Mouse (Mus musculus): ENCODE measurements around the gene 4921539E11Rik.

The 4921539E11Rik gene

DNA sequence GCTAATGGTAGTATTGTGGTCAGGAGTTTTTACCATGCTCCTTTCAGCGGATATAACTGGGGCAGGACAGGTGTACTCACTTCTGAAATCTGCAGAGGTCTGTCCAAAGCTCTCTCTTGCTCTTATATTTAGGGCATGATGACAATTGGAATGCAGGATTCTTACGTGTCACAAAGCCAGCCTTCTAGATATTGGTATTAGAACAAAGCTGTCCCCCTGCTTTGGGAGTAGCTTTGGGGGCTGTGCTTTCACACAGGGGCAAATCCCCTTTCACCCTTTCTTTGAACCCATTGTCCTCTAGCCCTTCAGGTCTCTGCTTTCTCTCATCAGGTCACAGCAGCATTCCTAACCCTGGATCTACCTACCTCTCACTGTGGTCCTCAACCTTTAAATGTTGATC lies at the start of gene 4921539E11Rik:
Gene 4921539E11Rik, minus strand, starts transcription at position 101 of the 400 bp plus-strand sequence.
- DNase-seq, result no peak

DNA sequence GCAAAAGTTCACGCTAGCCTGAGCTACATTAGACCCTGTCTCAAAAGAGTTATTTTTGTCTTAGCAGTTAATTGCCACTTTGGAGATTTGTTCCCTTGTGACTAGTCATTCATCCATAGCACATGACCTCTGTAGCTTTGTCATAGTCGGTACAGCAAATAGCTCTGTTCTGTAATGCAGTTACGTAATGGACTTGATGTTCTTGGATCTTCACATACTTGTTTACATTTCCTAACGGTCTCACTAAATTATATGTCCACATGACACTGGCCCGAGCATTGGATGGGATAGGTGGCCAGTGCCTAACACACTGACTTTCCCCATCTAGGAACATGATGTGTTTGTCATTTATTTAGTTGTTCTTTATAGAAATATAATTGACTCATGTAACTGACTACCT lies 44.5 kb upstream of the 4921539E11Rik start:
- DNase-seq, result no peak

DNA sequence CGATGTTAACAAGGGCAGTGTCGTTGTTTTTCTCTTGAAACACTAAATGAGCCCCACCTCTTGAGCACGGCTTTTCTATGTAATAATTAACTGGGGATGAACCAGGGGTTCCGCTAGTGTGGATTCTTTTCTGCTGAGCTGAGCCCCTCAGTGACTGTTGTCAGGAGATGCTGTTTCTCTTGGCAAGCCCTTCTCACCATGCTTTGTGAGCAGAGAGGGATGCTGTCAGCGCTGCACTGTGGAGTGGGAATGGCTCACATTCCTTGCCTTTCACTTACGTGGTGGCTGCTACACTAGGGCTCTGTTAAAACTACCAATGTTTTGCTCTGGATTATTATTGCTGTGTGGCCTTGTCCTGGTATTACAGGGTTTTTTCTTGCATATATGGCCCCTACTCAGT lies 38.7 kb upstream of the 4921539E11Rik start:
- peak; percentile 22 for DNase-seq

DNA sequence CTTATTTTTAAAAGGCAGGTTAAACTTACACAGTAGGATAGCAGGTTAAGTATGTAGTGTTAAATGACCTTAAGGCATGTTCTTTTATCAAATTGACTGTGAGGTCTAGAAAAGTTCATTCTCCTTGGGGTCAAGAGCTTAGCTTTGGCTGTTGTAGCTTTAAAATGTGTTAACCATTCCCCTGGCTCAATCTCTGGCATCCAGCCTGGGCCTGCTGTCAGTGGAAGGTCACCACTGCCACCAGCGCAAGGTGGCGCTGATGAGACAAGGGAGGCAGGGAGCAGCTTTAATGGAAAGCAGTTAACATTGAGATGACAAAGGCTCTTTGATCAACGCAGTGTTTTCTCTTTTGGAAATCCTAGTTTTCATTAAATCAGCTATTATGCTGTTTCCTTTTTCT lies 36.3 kb upstream of the 4921539E11Rik start:
- peak; percentile 88 for DNase-seq

DNA sequence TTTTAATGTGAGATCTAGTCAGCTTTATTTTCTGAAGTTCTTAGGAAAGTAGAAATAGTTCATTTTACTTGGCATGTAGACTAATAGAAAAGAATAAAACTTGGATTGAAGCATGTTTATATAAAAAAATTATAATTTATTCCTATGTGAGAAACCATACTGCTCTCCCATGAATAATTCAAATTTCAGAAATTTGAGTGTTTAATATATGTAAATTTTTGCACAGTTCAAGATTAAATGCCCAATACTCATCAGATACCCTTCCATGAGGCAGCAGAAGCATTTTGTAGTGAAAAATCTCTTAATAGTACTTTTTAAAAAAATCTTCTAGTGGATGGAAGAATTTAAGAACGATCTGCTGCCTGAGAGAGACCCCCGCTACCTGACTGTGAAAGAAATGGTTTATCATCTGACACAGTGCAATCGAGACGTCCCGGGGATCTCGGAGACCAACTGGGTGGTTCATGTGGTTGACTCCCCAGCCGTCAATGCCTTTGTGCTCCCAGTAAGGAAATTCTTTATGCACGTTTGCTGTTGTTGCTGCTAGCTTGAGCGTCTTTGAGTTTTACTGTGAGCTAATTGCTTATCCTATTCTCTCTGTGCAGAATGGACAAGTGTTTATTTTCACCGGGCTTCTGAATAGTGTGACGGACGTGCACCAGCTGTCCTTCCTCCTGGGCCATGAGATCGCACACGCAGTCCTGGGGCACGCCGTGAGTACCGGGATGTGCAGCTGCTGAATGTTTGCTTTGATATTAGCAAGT lies 34.2 kb upstream of the 4921539E11Rik start:
- DNase-seq, result no peak

DNA sequence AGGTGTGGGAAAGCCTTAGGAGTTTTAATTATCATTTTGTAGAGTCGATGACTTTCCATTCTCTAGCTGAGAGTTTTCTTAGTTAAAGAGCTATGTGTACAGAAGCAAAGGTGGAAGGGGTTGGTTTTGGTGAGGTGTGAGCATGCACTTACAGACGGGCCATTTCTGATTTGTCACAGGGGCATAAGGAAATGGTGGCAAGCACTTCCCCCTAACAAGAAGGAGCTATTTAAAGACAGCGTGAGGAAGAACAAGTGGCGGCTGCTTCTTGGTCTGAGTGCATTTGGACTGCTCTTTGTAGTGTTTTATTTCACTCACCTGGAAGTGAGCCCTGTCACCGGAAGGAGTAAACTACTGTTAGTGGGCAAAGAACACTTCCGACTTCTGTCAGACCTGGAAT lies 30.8 kb upstream of the 4921539E11Rik start:
- DNase-seq, result no peak

DNA sequence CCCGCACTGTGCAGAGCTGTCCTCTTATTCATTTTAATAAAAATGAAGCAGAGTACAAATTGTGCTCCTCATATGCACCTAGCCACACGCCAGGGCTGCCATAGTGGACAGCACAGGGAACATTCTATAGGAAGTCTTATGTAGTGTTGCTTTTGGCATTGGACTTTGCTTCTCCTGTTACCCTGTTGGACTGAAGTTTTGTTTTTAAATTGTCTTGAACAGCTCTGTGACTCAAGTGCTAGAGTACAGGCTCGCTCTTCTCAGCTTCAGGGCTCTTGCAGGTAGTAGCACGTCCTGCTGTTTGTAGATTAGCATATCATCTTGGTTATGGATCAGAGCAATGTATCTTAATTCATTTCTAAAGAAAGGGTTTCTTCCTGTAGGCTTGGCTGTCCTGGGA lies 25.2 kb upstream of the 4921539E11Rik start:
- DNase-seq, result no peak

DNA sequence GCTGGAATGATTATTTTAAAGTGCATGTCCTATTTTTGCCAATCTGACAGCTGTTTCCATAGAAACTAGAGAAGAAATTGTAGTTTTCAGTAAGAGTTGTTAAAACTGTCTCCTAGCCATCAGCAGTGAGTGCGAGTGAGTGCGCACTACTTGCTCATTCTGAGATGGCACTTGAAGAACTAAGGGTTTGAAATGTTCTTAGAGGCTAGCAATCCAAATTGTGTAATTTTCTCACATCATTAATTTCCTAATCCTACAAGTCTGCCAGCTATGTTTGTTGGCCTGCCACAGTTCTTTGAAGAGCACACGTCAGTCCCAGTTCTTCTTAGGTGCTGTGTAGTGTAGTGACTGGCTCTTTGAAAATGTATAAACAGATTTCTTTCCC lies 23.9 kb upstream of the 4921539E11Rik start:
- no peak for DNase-seq

DNA sequence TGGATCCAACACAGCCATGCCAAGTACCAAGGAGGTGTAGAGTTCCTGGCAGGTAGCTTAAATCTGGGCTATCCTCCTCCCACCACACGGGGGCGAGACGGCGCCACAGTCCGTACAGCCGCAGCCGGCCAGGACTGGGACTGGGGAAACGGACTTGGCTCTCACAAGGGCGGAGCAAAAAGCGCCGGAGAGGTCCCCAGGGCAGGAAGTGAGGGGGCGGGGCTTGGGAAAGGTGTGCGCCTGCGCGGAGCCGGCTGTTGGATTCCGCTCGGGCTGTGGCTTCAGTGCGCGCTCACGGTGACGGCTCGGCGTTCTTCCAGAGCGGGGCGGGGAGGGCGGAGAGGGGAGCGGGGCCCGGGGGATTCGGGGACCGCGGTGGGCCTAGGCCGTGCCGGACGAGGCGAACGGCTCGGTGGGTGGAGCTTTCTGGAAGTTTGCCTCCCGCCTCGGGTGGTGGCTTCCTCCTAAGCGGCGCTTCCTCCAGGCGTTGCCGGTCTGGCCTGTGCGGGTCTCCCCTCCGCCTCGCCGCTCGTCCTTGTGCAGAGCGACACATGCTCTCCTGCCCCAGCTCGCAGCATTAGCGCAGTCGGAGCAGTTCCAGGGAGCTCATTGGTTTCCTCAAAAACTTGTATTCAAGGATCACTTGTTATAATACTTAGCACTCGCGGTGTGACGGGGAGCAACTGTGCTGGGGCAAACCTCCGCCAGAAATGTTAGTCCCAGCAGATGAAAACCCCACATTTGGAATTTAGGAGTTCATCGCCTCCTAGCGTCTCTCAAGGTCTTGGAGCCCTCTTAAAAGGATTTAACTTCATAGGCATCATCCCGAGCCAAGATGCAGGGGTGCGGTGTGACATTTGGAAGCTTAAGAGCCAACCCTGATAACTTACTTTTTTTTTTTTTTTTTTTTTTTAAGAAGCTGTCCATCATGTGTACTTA lies 23.2 kb upstream of the 4921539E11Rik start, which contains the start of gene Oma1:
Gene Oma1, plus strand, starts transcription at position 226 of the 939 bp plus-strand sequence.
- DNase-seq, result peak; percentile 99

DNA sequence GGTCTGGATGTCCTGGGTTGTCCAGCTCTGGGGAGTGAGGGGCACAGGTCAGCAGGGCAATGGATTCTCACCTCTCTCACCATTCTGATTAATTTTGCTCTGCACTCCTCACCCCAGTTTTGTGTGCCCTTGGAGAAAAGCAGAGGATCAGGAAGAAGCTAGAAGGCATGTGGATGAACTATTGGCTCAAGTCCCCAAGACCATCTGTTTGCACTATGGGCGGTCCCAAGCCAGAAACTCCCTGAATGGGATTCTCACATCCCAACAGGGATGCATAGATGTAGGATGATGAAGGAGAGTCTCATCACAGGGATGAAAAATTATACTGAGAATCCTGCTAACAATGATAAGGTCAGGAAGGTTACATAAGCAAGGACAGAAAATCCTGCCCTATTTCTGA lies 13.2 kb upstream of the 4921539E11Rik start:
- no peak for DNase-seq

DNA sequence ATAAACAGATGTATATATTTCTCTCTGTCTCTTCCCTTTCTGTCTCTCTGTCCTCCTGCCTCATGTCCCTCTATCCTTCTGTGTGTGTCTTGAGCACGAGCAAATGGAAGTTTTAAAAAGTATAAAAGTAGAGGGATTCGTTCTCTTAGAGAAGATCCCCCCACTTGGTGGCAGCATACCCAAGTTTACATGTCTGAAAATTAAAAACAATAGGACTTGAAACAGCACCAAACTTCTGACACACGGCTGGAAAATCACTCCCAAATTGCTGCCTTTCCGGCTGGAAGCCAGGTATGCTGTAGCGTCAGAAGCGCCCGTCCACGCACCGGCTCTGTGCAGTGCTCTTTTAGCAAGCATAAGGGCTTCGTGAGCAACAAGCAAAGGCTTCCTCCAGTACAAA lies 8.7 kb upstream of the 4921539E11Rik start:
- DNase-seq, result no peak

DNA sequence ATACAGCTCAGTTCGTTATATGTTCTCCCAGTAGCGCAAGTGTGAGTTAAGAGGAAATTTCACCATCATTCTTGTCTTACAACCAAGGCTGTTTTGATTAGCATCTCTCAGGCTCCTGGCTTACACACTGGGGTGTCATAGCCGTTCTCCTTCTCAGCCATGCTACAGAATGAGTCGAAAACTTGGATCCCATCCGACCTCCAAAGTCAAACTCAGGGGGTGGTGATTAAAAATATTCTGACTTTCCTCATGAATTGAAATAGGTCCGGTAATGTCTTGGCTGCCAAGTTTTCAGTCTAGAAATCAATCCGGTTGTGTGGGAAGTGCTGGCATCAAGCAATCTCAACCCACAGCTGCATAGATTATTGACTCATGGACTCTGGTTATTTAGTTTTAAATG lies 2.3 kb downstream of the 4921539E11Rik start:
- no peak for DNase-seq

DNA sequence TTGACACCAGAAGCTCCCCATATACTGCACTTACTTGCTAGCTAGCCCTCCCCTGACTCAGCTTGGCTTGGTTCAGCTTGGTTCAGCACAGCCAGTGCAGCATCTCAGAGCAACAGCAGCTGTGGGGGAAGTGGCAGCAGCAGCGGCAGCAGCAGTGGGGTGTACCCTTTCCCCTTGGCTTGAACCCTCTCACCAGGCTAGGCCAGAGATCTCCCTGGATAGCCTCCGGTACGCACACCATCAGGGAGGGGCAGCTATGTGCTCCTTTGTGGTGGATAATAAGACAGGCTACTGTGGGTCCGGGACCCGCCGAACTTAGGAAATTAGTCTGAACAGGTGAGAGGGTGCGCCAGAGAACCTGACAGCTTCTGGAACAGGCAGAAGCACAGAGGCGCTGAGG lies 17.6 kb downstream of the 4921539E11Rik start:
- no peak for DNase-seq

DNA sequence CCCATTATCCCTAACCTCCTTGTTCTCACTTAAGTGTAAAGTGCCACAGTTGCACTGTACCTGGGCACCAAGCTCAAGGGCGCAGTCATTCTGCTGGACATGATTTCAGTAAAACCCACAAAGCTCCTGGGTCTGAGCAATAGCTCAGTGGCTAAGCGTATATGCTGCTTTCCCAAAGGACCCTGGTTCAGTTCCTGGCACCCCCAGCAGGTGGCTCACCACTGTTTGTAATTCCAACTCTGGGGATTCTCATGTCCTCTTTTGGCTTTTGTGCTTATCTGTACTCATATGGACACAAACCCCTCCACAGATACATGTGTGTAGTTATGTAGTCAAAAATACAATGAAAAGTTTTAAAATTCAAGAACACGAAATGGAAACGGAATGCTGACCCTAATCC lies 21.3 kb downstream of the 4921539E11Rik start:
- DNase-seq, result no peak

DNA sequence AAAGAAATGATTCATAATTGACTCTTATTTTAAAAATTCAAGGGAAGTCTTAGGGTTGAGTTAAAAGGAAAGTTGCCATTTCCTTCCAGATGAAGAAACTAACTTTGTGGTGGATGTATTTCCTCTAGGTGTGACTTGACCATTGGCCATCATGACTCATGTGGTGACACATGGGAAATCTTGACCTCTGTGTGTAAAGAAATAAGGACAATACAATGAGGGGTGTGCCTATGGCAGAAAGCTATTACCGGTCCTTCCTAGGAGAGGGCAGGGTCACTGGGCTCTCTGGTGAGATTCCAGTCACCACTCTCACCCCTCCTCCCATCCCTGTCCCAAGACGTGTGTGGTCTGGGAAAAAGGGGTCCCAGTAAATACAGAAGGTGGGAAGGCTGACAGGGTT lies 25.5 kb downstream of the 4921539E11Rik start:
- DNase-seq, result no peak

DNA sequence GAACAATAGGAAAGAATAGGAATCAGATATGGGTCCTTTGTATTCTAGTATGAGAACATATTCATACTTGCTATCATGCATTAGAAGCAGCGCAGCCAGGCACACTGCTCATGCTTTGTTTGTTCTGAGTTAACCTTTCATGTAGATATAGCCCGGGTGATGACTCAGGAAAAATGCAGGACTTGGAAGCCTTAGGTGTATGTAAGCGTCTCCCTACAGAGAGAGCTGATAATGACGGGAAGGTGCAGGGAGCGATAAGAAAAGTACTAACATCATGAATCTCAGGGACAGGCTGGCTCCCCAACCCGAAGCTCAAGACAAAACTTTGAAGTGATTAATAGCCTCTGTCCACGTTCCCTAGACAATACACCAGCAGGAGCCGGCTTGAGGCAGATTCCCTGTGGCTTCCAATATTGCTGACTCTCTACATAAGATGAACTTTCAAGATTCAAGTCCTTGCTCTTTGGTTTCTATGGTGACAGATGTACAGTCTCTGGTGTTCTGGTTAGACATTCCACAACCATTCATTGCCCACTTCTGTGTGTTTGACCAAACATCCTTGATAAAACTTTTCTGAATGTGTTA lies 26.8 kb downstream of the 4921539E11Rik start:
- no peak for DNase-seq

DNA sequence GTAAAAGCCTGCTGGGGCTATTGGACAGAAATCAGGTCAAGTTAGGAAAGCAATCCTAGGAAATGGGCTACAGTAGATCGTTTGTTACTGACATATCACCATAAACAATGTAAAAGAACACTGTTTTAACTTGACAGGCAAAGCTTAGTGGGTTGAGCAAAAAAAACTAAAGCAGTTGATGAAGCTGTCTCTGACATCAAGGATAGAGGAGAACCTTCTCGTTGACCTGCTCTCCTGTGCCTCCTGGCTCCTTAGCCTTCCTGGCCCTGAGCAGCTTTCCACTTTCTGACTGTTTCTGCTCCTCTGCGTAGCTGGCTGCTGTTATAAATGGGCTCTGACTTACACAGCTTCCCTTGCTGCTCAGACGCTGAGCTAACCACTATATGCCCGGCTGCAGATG lies 27.3 kb downstream of the 4921539E11Rik start:
- no peak for DNase-seq

DNA sequence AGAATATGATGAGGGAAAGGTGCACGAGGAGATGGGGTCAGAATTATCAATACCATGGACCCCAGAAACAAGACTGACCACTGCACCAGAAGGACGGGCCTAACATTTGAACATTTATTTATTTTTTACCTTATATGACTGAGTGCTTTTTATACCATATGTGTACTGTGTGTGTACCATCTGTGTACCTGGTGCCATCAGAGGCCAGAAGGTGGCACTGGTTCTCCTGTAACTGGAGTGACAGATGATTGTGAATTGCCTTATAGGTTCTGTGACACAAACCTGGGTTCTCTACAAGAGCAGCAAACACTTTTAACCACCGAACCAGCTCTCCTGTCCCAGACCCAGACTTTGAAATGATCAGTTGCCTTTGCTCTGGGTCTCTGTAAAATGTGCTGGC lies 31.8 kb downstream of the 4921539E11Rik start:
- no peak for DNase-seq

DNA sequence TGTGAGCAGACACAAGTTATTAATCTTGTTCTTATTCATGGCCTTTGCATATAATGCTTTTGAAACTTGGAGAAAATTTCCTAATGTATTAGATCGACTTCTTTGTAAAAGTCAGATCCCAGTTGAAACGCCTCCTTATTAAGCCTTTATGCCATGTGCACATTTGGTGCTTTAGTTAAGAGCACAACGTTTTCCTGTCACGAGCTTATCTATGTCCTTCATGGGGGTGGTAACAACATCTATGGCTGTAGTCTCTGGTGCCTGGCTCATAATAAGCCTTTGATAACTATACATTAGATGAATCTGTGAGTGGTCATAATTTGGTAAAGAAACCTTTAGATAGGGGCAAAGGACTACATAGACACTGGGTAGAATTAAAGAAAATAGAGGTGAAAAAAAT lies 36.8 kb downstream of the 4921539E11Rik start:
- no peak for DNase-seq

DNA sequence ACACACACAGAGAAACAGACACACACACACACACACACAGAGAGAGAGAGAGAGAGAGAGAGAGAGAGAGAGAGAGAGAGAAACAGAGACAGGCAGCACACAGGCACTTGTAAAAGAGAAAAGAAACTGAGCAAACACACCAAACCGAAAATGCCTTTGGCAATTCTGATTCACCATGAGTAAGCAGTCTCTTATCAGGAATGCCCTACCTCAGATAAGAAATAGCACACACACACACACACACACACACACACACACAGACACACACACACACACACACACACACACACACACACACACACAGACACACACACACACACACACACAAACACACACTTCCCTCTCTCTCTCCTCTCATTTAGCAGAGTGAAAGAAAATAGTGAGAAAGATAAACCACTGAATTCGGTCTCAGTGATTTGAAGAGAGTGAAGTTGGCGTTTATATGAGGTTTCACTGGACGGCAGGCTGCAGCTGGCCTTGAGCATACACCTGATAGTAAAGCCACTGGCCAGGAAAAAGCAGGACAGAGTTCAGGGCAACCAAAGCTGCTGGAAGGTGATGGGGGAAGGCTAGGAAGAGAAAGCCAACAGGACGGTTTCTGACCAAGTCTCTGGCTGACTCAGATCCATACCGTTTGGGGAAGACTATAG lies 41.1 kb downstream of the 4921539E11Rik start:
- no peak for DNase-seq

DNA sequence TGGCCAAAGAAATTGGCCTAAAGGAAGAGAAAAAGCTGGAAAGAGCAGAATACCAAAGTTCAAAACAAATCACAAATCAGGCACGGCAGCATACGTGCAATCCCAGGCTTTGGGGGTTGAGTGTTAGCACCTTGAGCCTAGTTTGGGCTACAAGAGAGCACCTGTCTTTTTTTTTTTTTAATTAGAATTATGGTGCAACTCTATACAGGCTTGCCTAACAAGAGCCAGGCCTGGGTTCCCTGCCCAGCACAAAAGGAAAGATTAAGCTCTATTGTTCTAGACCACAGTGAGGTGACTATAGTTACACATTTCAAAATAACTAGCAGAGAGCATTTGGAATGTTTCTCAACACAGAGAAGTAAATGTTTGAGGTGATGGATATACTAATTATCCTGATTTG lies 42.9 kb downstream of the 4921539E11Rik start:
- DNase-seq, result no peak

DNA sequence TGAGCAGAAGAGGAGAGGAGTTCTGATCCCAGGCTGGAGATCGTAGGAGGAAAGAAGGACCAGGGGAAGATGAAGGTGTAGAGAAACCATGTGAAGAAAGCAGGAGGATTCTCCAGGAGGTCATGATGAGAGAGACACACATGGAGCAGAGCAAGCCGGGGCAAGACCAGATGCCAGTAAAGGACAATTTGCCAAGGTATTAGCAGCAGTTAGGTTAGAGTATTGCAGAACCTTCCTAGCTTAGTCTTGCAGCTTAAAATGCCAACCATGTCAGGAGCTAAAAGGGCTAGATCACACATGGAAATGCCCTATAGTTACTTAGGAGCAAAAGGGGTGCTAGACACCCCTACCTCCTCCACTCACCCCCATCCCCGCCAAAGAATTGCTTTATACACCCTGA lies 43.4 kb downstream of the 4921539E11Rik start:
- DNase-seq, result no peak

DNA sequence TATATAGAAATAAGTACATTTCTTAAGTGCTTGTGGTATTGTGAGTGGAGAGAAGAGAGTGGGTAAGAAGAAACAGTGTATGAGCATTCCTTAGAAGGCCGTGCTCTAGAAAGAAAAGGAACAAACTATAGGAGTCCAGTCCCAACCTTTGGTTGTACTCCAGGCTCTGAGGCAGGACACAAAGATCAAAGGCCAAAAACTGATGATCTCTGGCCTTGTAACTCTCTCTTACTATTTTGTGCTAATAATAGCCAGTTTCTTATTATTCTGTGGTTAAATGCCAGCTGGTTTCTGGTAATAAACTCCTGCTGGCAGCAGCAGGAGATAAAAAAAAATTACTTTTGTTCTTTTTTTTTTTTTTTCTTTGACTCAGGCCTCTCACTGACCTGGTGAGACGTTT lies 58.5 kb downstream of the 4921539E11Rik start:
- peak; percentile 59 for DNase-seq

Data from kidney, adult 9 months (tissue).